Mouse (Mus musculus): ENCODE results near the gene Necab3. TPM values are rescaled to one million over a fixed set of nuclear protein-coding genes. Genes with fewer than 3 reads are reported as not detected.

The Necab3 gene
- polyA plus RNA-seq, 1 experiment from 2014 or later: 25.4 TPM

- Histone ChIP-seq H3K4me2 (peak within 1 kb of the TSS; percentile 47), H3K9ac (peak within 1 kb of the TSS; percentile 43; the same call in 1 of the 2 replicates), H3K27ac (peak within 1 kb of the TSS; percentile 51), H3K4me1 (peaks cover 42% of the 10 kb centered on the region), H3K9me3 (replicated peaks) (no peaks in the 10 kb centered on the region), H3K36me3 (ENCODE audit: poor library complexity, severe bottlenecking) (peaks cover 6% of the 10 kb centered on the region; the same call in 1 of the 2 replicates), H3K4me3 (no peak within 1 kb of the TSS), H3K27me3 (peaks cover 28% of the 10 kb centered on the region)
- ATAC-seq: no peak
- 87% methylated on average over 4 of the region's 4 CpGs for WGBS
These were observed 7.2 kb downstream of the Necab3 start, which contains the start of gene Actl10 for GRCm38 (mm10) chr2:154551476-154551875. Gene Actl10, plus strand, starts transcription at chr2:154551776.

GRCm38 (mm10) chr2:154550937-154551336, 7.8 kb downstream of the Necab3 start:
- Histone ChIP-seq H3K4me1 (peaks cover 42% of the 10 kb centered on the region), H3K27ac (no peak overlapping the region), H3K4me2 (no peak overlapping the region), H3K27me3 (peaks cover 28% of the 10 kb centered on the region), H3K9ac (no peak overlapping the region), H3K9me3 (replicated peaks) (no peaks in the 10 kb centered on the region), H3K4me3 (no peak overlapping the region), H3K36me3 (ENCODE audit: poor library complexity, severe bottlenecking) (peaks cover 6% of the 10 kb centered on the region; the same call in 1 of the 2 replicates)
- ATAC-seq: no peak
- WGBS: 72% methylated on average over 2 of the region's 2 CpGs

GRCm38 (mm10) chr2:154549886-154550189, 8.9 kb downstream of the Necab3 start:
- WGBS: 15% methylated on average over 20 of the region's 20 CpGs
- Histone ChIP-seq H3K9ac (peak overlapping the region; percentile 63), H3K27me3 (peaks cover 28% of the 10 kb centered on the region)

GRCm38 (mm10) chr2:154549127-154549885, 9.4 kb downstream of the Necab3 start:
- peak overlapping the region; percentile 63 for H3K9ac ChIP-seq
- peaks cover 37% of the 10 kb centered on the region for H3K4me1 ChIP-seq
- H3K27me3 ChIP-seq: peaks cover 28% of the 10 kb centered on the region
- peak; percentile 68 for ATAC-seq
- peak overlapping the region; percentile 79 for H3K4me2 ChIP-seq
- no peak overlapping the region for H3K27ac ChIP-seq
- no peaks in the 10 kb centered on the region for H3K9me3 ChIP-seq (replicated peaks)
- 3% methylated on average over 46 of the region's 48 CpGs for WGBS
- H3K36me3 ChIP-seq (ENCODE audit: poor library complexity, severe bottlenecking): peaks cover 5% of the 10 kb centered on the region; the same call in 1 of the 2 replicates
- peak overlapping the region; percentile 44 for H3K4me3 ChIP-seq

More at GRCm38 (mm10) chr2:154549886-154550189, 8.9 kb downstream of the Necab3 start:
- peak overlapping the region; percentile 79 for H3K4me2 ChIP-seq
- H3K9me3 ChIP-seq (replicated peaks): no peaks in the 10 kb centered on the region
- no peak for ATAC-seq
- peaks cover 6% of the 10 kb centered on the region; the same call in 1 of the 2 replicates for H3K36me3 ChIP-seq (ENCODE audit: poor library complexity, severe bottlenecking)
- H3K4me3 ChIP-seq: peak overlapping the region; percentile 44
- H3K4me1 ChIP-seq: peaks cover 34% of the 10 kb centered on the region
- H3K27ac ChIP-seq: no peak overlapping the region

GRCm38 (mm10) chr2:154548688-154549087, 10.0 kb downstream of the Necab3 start:
- Histone ChIP-seq H3K4me1 (peaks cover 44% of the 10 kb centered on the region), H3K4me3 (no peak overlapping the region), H3K4me2 (peak overlapping the region; percentile 79), H3K27ac (no peak overlapping the region; the same call in 1 of the 2 replicates), H3K9ac (no peak overlapping the region), H3K27me3 (peaks cover 28% of the 10 kb centered on the region), H3K36me3 (ENCODE audit: poor library complexity, severe bottlenecking) (no peaks in the 10 kb centered on the region), H3K9me3 (replicated peaks) (no peaks in the 10 kb centered on the region)
- 34% methylated on average over 3 of the region's 3 CpGs for WGBS
- no peak for ATAC-seq

- Histone ChIP-seq H3K9me3 (replicated peaks) (no peaks in the 10 kb centered on the region), H3K4me2 (no peak within 1 kb of the TSS), H3K27me3 (peaks cover 20% of the 10 kb centered on the region), H3K36me3 (ENCODE audit: poor library complexity, severe bottlenecking) (no peaks in the 10 kb centered on the region; the same call in 1 of the 2 replicates), H3K9ac (no peak within 1 kb of the TSS), H3K4me1 (peaks cover 34% of the 10 kb centered on the region), H3K4me3 (no peak within 1 kb of the TSS), H3K27ac (no peak within 1 kb of the TSS)
- WGBS: 91% methylated on average over 10 of the region's 10 CpGs
- ATAC-seq: no peak
These were observed 12.0 kb downstream of the Necab3 start, which contains the start of gene 1700003F12Rik for GRCm38 (mm10) chr2:154546711-154547110. Gene 1700003F12Rik, plus strand, starts transcription at chr2:154547085.

GRCm38 (mm10) chr2:154543567-154544347, 14.9 kb downstream of the Necab3 start:
- WGBS: 72% methylated on average over 9 of the region's 9 CpGs
- Histone ChIP-seq H3K9ac (no peak overlapping the region), H3K9me3 (replicated peaks) (no peaks in the 10 kb centered on the region), H3K36me3 (ENCODE audit: poor library complexity, severe bottlenecking) (peaks cover 9% of the 10 kb centered on the region; the same call in 1 of the 2 replicates), H3K4me1 (peaks cover 25% of the 10 kb centered on the region), H3K4me3 (no peak overlapping the region), H3K4me2 (no peak overlapping the region), H3K27ac (peak overlapping the region; percentile 73), H3K27me3 (no peaks in the 10 kb centered on the region)
- peak; percentile 69 for ATAC-seq

GRCm38 (mm10) chr2:154541630-154542029, 17.1 kb downstream of the Necab3 start:
- H3K4me3 ChIP-seq: no peak overlapping the region
- 81% methylated on average over 2 of the region's 2 CpGs for WGBS
- ATAC-seq: no peak
- no peak overlapping the region for H3K9ac ChIP-seq
- H3K4me1 ChIP-seq: peaks cover 37% of the 10 kb centered on the region
- no peak overlapping the region for H3K27ac ChIP-seq
- H3K27me3 ChIP-seq: no peaks in the 10 kb centered on the region
- H3K9me3 ChIP-seq (replicated peaks): no peaks in the 10 kb centered on the region
- H3K4me2 ChIP-seq: no peak overlapping the region
- peaks cover 18% of the 10 kb centered on the region for H3K36me3 ChIP-seq (ENCODE audit: poor library complexity, severe bottlenecking)

GRCm38 (mm10) chr2:154539720-154540119, 19.0 kb downstream of the Necab3 start:
- 76% methylated on average over 3 of the region's 3 CpGs for WGBS
- Histone ChIP-seq H3K27ac (no peak overlapping the region), H3K27me3 (no peaks in the 10 kb centered on the region), H3K36me3 (ENCODE audit: poor library complexity, severe bottlenecking) (peaks cover 36% of the 10 kb centered on the region), H3K9me3 (replicated peaks) (no peaks in the 10 kb centered on the region), H3K4me3 (no peak overlapping the region), H3K9ac (no peak overlapping the region), H3K4me2 (no peak overlapping the region), H3K4me1 (peaks cover 37% of the 10 kb centered on the region)
- no peak for ATAC-seq

- peak; percentile 39; the same call in 1 of the 2 replicates for ATAC-seq
- no peaks in the 10 kb centered on the region for H3K27me3 ChIP-seq
- WGBS: 29% methylated on average over 3 of the region's 3 CpGs
- peak overlapping the region; percentile 75 for H3K27ac ChIP-seq
- H3K4me1 ChIP-seq: peaks cover 28% of the 10 kb centered on the region
- H3K4me2 ChIP-seq: no peak overlapping the region
- peaks cover 45% of the 10 kb centered on the region for H3K36me3 ChIP-seq (ENCODE audit: poor library complexity, severe bottlenecking)
- no peak overlapping the region for H3K9ac ChIP-seq
- H3K9me3 ChIP-seq (replicated peaks): no peaks in the 10 kb centered on the region
- H3K4me3 ChIP-seq: no peak overlapping the region
These were observed 20.0 kb downstream of the Necab3 start for GRCm38 (mm10) chr2:154538710-154539109.

GRCm38 (mm10) chr2:154538310-154538709, 20.4 kb downstream of the Necab3 start:
- 42% methylated on average over 2 of the region's 2 CpGs for WGBS

More at GRCm38 (mm10) chr2:154538310-154538709, 20.4 kb downstream of the Necab3 start:
- peak overlapping the region; percentile 75 for H3K27ac ChIP-seq
- H3K36me3 ChIP-seq (ENCODE audit: poor library complexity, severe bottlenecking): peaks cover 48% of the 10 kb centered on the region
- H3K4me1 ChIP-seq: peaks cover 26% of the 10 kb centered on the region
- H3K4me2 ChIP-seq: no peak overlapping the region
- H3K27me3 ChIP-seq: no peaks in the 10 kb centered on the region
- H3K9ac ChIP-seq: no peak overlapping the region
- H3K4me3 ChIP-seq: no peak overlapping the region
- H3K9me3 ChIP-seq (replicated peaks): no peaks in the 10 kb centered on the region
- peak; percentile 44; the same call in 1 of the 2 replicates for ATAC-seq
